ENCODE assay signal across 17 mouse cellular contexts in genomic region chr17:81698789-81699188, GRCm38 (mm10). TPM values are rescaled to one million over a fixed set of nuclear protein-coding genes. Genes with fewer than 3 reads are reported as not detected.
DNase-seq lines count a peak whose midpoint lies in the region; ATAC-seq and TF ChIP-seq lines count a peak whose summit lies in the region.
"Had no signal": no experiment of that assay in that cellular context is flagged by ENCODE, and none has a peak within 500 bp of the region (broad histone marks: within the 10 kb centered on the region; RNA-seq: fewer than 3 reads in every experiment).

No protein-coding gene starts in this region.

- intact Hi-C loops in heart, adult 2 months (cut with DNase I), result no loop called here

- H3K4me2 ChIP-seq in heart, embryonic 12.5 days, result no peak overlapping the region
- no peak overlapping the region for H3K4me2 ChIP-seq in intestine, embryonic 14.5 days (ENCODE audit: low read length)
- H3K4me2 ChIP-seq in intestine, postnatal 0 days (replicated peaks; ENCODE audit: low read depth), result no peak overlapping the region
- peak overlapping the region; percentile 6; the same call in 1 of the 2 replicates for H3K4me2 ChIP-seq in lung, postnatal 0 days (replicated peaks; ENCODE audit: low read depth, low read length)
- H3K4me2 ChIP-seq: limb, embryonic 13.5 days; liver, embryonic 15.5 days had no signal

- peaks cover 3% of the 10 kb centered on the region for H3K4me1 ChIP-seq in heart, adult 2 months (ENCODE audit: control insufficient read depth, insufficient read depth, low read length)
- H3K4me1 ChIP-seq in heart, embryonic 12.5 days (replicated peaks), result peaks cover 18% of the 10 kb centered on the region
- peaks cover 7% of the 10 kb centered on the region; the same call in 1 of the 2 replicates for H3K4me1 ChIP-seq in intestine, embryonic 14.5 days (replicated peaks; ENCODE audit: control insufficient read depth, insufficient read depth, low read length)
- no peaks in the 10 kb centered on the region for H3K4me1 ChIP-seq in intestine, postnatal 0 days (replicated peaks; ENCODE audit: control insufficient read depth, insufficient read depth, low read length)
- no peaks in the 10 kb centered on the region for H3K4me1 ChIP-seq in lung, postnatal 0 days (ENCODE audit: insufficient read depth, low read depth, low read length)
- H3K4me1 ChIP-seq: liver, embryonic 15.5 days had no signal

- H3K9ac ChIP-seq in heart, adult 2 months (ENCODE audit: low read depth, low read length), result no peak overlapping the region
- no peak overlapping the region for H3K9ac ChIP-seq in heart, embryonic 12.5 days
- no peak overlapping the region for H3K9ac ChIP-seq in intestine, embryonic 14.5 days (ENCODE audit: low read length)
- H3K9ac ChIP-seq in intestine, postnatal 0 days (ENCODE audit: low read depth, low read length), result no peak overlapping the region
- no peak overlapping the region for H3K9ac ChIP-seq in lung, postnatal 0 days (replicated peaks; ENCODE audit: low read depth)
- H3K9ac ChIP-seq: limb, embryonic 13.5 days; liver, embryonic 15.5 days had no signal

- no peaks in the 10 kb centered on the region for H3K27me3 ChIP-seq in heart, adult 2 months (ENCODE audit: control insufficient read depth, insufficient read depth, low read length)
- H3K27me3 ChIP-seq in heart, embryonic 12.5 days (replicated peaks), result no peaks in the 10 kb centered on the region
- no peaks in the 10 kb centered on the region for H3K27me3 ChIP-seq in intestine, embryonic 14.5 days (replicated peaks; ENCODE audit: control insufficient read depth, insufficient read depth, low read length)
- H3K27me3 ChIP-seq in intestine, postnatal 0 days (replicated peaks; ENCODE audit: control insufficient read depth, insufficient read depth, low read length), result no peaks in the 10 kb centered on the region
- no peaks in the 10 kb centered on the region for H3K27me3 ChIP-seq in lung, postnatal 0 days (replicated peaks; ENCODE audit: insufficient read depth, low read length)
- H3K27me3 ChIP-seq: limb, embryonic 13.5 days; liver, embryonic 15.5 days; megakaryocyte, embryonic 14.5 days had no signal

- no peaks in the 10 kb centered on the region; the same call in 1 of the 2 replicates for H3K79me2 ChIP-seq in heart, adult 2 months (replicated peaks; ENCODE audit: control insufficient read depth, insufficient read depth, low read length)

- no peak overlapping the region for H3K4me3 ChIP-seq in heart, adult 2 months
- no peak overlapping the region for H3K4me3 ChIP-seq in heart, embryonic 12.5 days
- H3K4me3 ChIP-seq in intestine, embryonic 14.5 days (ENCODE audit: low read depth, low read length), result no peak overlapping the region
- no peak overlapping the region for H3K4me3 ChIP-seq in intestine, postnatal 0 days (ENCODE audit: low read depth, low read length)
- H3K4me3 ChIP-seq in lung, postnatal 0 days (ENCODE audit: low read depth, low read length), result no peak overlapping the region
- H3K4me3 ChIP-seq: forebrain, embryonic 10.5 days; limb, embryonic 13.5 days; liver, embryonic 15.5 days; megakaryocyte, embryonic 14.5 days had no signal

- no peak for DNase-seq in heart, adult 2 months
- no peak for DNase-seq in intestine, embryonic 14.5 days (ENCODE audit: low spot score)
- no peak for DNase-seq in lung, postnatal 0 days (ENCODE audit: low spot score)
- DNase-seq in lung, postnatal 10 days, result no peak
- peak; percentile 13 for DNase-seq in brain, embryonic 14.5 days (ENCODE audit: low read depth)
- DNase-seq: cerebellum, adult 11-12 months; gastrocnemius, postnatal 36 days; heart, postnatal 4 days; kidney, adult 8-10 months; thymus, postnatal 14 days had no signal

- no peaks in the 10 kb centered on the region for H3K9me3 ChIP-seq in heart, embryonic 12.5 days (replicated peaks)
- H3K9me3 ChIP-seq in intestine, embryonic 14.5 days (ENCODE audit: control insufficient read depth, low read length), result no peaks in the 10 kb centered on the region
- H3K9me3 ChIP-seq in intestine, postnatal 0 days (ENCODE audit: control insufficient read depth), result no peaks in the 10 kb centered on the region
- H3K9me3 ChIP-seq in lung, postnatal 0 days (ENCODE audit: low read length), result no peaks in the 10 kb centered on the region
- H3K9me3 ChIP-seq: forebrain, embryonic 10.5 days; limb, embryonic 13.5 days; liver, embryonic 15.5 days; megakaryocyte, embryonic 14.5 days had no signal

- H3K36me3 ChIP-seq in heart, adult 2 months (ENCODE audit: control insufficient read depth, insufficient read depth, low read length), result peaks cover 19% of the 10 kb centered on the region
- H3K36me3 ChIP-seq in heart, embryonic 12.5 days, result peaks cover 19% of the 10 kb centered on the region
- H3K36me3 ChIP-seq in intestine, embryonic 14.5 days (ENCODE audit: control insufficient read depth, insufficient read depth, low read length), result no peaks in the 10 kb centered on the region
- no peaks in the 10 kb centered on the region for H3K36me3 ChIP-seq in intestine, postnatal 0 days (ENCODE audit: control insufficient read depth, insufficient read depth)
- H3K36me3 ChIP-seq in lung, postnatal 0 days (ENCODE audit: insufficient read depth, low read length), result no peaks in the 10 kb centered on the region
- H3K36me3 ChIP-seq: forebrain, embryonic 10.5 days; limb, embryonic 13.5 days; liver, embryonic 15.5 days had no signal

- WGBS in heart, adult 2 months, result 38% methylated on average over 10 of the region's 10 CpGs
- 42% methylated on average over 10 of the region's 10 CpGs for WGBS in heart, embryonic 12.5 days
- 20% methylated on average over 10 of the region's 10 CpGs for WGBS in intestine, embryonic 14.5 days
- 25% methylated on average over 10 of the region's 10 CpGs for WGBS in intestine, postnatal 0 days
- 39% methylated on average over 10 of the region's 10 CpGs for WGBS in lung, postnatal 0 days

- no peak for TF ChIP-seq EP300 in heart, adult 2 months (IDR thresholded peaks at IDR 0.05; ENCODE audit: insufficient read depth, low read depth, low read length)
- no peak for TF ChIP-seq EP300 in lung, postnatal 0 days (IDR thresholded peaks at IDR 0.05)

- no peak for TF ChIP-seq CTCF in heart, adult 2 months (IDR thresholded peaks at IDR 0.05)
- TF ChIP-seq CTCF in intestine, postnatal 0 days (IDR thresholded peaks at IDR 0.05; ENCODE audit: low read depth), result no peak
- TF ChIP-seq CTCF in lung, postnatal 0 days (IDR thresholded peaks at IDR 0.05), result no peak
- TF ChIP-seq CTCF in brain, embryonic 14.5 days (IDR thresholded peaks at IDR 0.05; ENCODE audit: borderline replicate concordance, extremely low read depth, insufficient read depth, insufficient read length), result no peak

- peak overlapping the region; percentile 20; the same call in 1 of the 2 replicates for H3K27ac ChIP-seq in heart, adult 2 months
- H3K27ac ChIP-seq in heart, embryonic 12.5 days (ENCODE audit: poor library complexity, severe bottlenecking), result no peak overlapping the region
- no peak overlapping the region for H3K27ac ChIP-seq in intestine, embryonic 14.5 days (ENCODE audit: low read depth)
- no peak overlapping the region for H3K27ac ChIP-seq in intestine, postnatal 0 days (ENCODE audit: low read depth, low read length)
- H3K27ac ChIP-seq in lung, postnatal 0 days (ENCODE audit: low read length), result no peak overlapping the region
- H3K27ac ChIP-seq: forebrain, embryonic 10.5 days; limb, embryonic 13.5 days; liver, embryonic 15.5 days had no signal

- no peak for ATAC-seq in heart, embryonic 12.5 days (ENCODE audit: insufficient number of reproducible peaks, low FRiP score)
- 0 out of 2 replicates have a peak, but pooled peaks have one; percentile 15 for ATAC-seq in intestine, embryonic 14.5 days (replicated peaks; ENCODE audit: low FRiP score, low TSS enrichment, low read depth)
- no peak for ATAC-seq in intestine, postnatal 0 days
- ATAC-seq in lung, postnatal 0 days, result no peak
- ATAC-seq: midbrain, embryonic 16.5 days had no signal

- TF ChIP-seq POLR2A in heart, adult 2 months (IDR thresholded peaks at IDR 0.05; ENCODE audit: insufficient read depth, low read depth, low read length), result no peak
- no peak for TF ChIP-seq POLR2A in brain, embryonic 14.5 days (IDR thresholded peaks at IDR 0.05; ENCODE audit: borderline replicate concordance, extremely low read depth, insufficient read depth, insufficient read length, poor library complexity, severe bottlenecking)

RNA-seq across cellular contexts. Expression of gene Slc8a1, which starts 39.4 kb away (rescaled TPM):
- 100 to 1,000 TPM; 426 to 460 TPM for total RNA-seq in heart, adult 2 months (2021)
- polyA plus RNA-seq in heart, adult 2 months (2012; rRNA removed), result 49.9 and 111 TPM in 2 replicates
- polyA plus RNA-seq in heart, embryonic 12.5 days (2016; fragmentation: Nextera tagmentation; extraction: Ambion mirVana), result 100 and 115 TPM in 2 replicates
- polyA plus RNA-seq in intestine, embryonic 14.5 days (2014; fragmentation: Nextera tagmentation; extraction: Ambion mirVana), result 9.2 and 9.9 TPM in 2 replicates
- 2.9 and 3.3 TPM in 2 replicates for polyA plus RNA-seq in intestine, postnatal 0 days (2015; fragmentation: Nextera tagmentation; extraction: Ambion mirVana)
- polyA plus RNA-seq in lung, postnatal 0 days (2015; fragmentation: Nextera tagmentation; extraction: Ambion mirVana), result 4.0 and 5.3 TPM in 2 replicates
- 10.1 and 20.6 TPM in 2 replicates for polyA plus RNA-seq in brain, embryonic 14.5 days (2012; rRNA removed)
